Mouse (Mus musculus) heart, adult 18-20 months (tissue): Measurements from ENCODE around the gene Vmn2r103. TPM values are rescaled to one million over a fixed set of nuclear protein-coding genes. Genes with fewer than 3 reads are reported as not detected.

Experiments
- DNase-seq, 2 experiments: peaks; one replicate each; pipeline ENCODE4 v3.0.0; 2021 to 2022; ENCODE audit warnings: mixed read lengths in 1 of 2
- long read RNA-seq, 2 experiments: library from polyadenylated mRNA; stranded (forward); transcript quantifications; one replicate each; pipeline ENCODE4 v2.0.0; 2021
- total RNA-seq, 2 experiments: library from RNA; stranded (reverse); gene quantifications; 2 replicates each; pipeline ENCODE4 v1.2.3; 2021

The Vmn2r103 gene
- not detected for total RNA-seq
- long read RNA-seq, experiment 1, result 0 reads
- long read RNA-seq, experiment 2, result 0 reads

DNA sequence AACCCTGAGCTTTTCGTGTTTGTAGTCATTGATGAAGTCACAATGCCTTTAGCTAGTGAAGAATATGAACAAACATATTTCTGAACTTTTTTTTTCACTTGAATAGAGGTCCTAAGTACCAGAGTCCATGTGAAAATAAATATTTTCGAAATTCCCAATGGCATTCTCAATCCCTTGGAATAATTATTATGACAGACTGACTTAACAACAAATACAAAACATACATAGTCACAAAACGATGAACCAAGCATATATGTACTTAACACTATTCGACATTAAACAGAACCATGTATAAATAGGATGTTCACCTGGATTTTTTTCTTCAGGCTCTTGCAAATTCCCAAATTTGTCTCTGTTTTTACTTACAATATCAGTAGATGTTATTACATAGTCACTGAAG lies at the start of gene Vmn2r103:
TSS of gene Vmn2r103 (plus strand) at position 301 of the 400 bp plus-strand sequence.
- DNase-seq, result no peak

- DNase-seq, result no peak
Measured at GRCm38 (mm10) chr17:19778994-19779393, 5.8 kb downstream of the Vmn2r103 start.

- DNase-seq, result no peak
Measured at GRCm38 (mm10) chr17:19789248-19789647, 16.1 kb downstream of the Vmn2r103 start.

Other genes starting within 250 kb of the Vmn2r103 start
- gene Vmn2r101, start 196.1 kb upstream of the Vmn2r103 start, total RNA-seq, result not detected
- not detected for gene Vmn2r102, start 113.0 kb upstream of the Vmn2r103 start, total RNA-seq